Mouse (Mus musculus) regulatory T cell (primary cell): ENCODE data around the gene A830018L16Rik.
"Not testable (repeated sequence)": the region's sequence is repeated elsewhere in the genome, so short reads cannot be mapped to it uniquely, and the experiment has no call there.

Experiments used
- in situ Hi-C: fragments of 300-600 bp; cut with MboI, MseI; formaldehyde crosslinking; loops from one replicate; pipeline ENCODE4 v1.15.1; 2025; ENCODE audit warnings: high pct_unique_total_duplicates

Gene A830018L16Rik

DNA sequence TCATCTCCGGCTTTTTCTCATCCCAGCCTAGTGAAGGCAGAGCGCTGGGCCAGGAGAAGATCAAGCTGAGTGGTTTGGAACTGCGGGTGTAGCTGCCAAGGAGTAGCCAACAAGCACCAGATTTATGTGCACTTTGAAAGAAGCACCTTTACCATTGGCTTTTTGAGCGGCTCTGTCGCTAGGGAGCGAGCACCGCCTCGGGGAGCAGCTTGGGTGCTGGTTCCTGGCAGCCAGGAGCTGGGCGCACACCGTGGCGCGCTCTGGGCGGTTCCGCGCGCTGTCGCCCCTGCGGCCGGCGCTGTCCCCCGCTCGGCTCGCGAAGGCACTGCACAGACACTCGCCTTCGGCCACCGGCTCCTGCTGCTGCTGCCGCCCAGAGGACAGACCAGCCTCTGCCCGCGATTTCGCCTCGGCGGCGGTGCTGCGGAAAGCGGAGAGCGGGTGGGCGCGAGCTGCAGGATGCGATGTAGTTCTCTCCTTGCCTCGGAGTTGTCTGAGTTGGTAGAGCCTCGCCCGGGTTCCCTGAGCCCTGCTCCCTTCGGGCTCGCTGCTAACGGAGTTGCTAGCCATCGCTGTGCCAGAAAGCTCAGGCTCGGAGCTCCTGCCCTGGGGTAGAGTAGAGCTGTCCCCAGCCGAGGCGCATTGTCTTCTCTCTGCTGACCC is at the start of gene A830018L16Rik:
Gene A830018L16Rik, plus strand, starts transcription at position 212 of the 663 bp plus-strand sequence.
- in situ Hi-C loops, result no loop called here

DNA sequence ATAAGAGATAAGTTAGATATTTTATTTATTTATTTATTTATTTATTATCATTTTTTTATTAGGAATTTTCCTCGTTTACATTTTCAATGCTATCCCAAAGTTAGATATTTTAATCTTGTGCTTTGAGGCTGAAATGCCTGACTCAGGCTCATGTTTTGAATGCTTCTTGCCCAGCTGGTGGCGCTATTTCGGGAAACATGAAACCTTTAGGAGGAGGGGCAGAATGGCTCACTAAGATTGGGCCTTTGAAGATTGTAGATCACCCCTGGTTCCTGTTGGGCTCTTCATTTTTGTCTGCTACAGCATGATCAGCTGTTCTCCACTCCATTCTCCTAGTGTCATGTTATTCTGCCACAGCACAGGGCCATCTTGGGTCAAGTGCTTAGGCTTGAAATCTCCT is 28.1 kb upstream of the A830018L16Rik start:
- in situ Hi-C loops, result no loop called here

DNA sequence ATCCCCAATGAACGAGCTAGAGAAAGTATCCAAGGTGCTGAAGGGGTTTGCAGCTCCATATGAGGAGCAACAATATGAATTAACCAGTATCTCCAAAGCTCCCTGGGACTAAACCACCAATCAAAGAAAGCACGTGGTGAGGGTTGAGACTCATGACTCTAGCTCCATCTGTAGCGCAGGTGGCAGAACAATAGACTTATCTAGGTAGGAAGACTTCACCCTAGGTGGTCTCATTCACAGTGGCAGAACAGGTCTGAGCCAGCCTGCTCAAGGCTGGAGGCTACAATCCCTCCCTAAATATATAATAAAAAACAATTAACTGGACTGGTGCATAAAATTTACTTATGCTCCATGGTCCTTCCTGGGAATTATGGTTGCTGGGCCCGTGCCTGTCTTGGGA is 18.5 kb upstream of the A830018L16Rik start:
- in situ Hi-C loops, result no loop called here

DNA sequence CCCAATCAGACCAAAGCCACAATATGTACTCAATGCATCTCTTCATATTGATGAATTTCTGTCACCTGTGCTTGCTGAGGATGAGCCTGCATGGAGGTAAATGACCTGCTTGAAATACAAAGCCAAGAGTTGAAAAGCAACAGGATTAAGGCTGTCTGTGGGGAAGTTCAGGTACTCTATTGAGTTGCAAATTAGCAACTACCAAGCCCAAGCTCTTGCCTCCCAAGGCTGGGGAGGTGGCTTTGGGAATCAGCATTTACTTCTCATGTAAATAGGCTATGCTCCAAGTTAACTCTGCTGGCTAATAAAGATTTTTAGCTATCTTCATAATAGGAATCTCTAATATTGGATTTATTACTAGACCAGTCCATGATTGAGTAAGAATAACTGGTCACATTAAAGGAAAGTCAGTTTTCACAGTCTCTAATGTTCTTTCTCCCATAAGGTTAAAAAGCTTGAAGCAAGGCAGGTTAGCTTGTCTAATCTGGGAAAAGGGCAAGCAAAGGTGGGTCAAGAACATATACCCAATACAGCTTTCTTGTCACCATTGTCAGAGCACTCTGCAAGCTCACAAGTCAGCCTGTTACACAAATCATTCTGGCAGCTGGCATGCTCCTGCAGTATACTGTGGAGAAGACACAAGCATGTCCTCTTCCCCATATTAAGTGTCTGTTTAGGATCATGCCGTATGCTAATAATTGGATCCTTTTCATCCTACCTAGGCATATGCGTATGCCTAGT is 17.7 kb upstream of the A830018L16Rik start:
- in situ Hi-C loops, result no loop called here

DNA sequence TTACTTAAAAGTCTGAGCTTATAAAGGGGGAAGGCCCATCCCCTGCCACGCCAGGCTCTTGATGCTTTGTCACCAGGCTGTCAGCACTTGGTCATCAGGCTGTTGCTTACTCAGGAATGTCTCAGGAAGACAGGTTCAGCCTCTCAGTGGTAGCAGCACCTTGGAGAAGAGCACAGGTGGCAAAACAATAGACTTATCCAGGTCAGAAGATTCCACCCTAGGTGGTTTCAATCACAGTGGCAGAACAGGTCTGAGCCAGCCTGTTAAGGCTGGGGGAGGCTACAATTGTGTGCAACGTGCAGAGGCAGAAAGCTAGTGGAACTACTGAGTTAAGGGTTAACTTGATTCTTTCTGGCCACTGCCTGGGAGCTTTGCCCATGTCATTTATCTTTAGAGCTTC is 12.7 kb upstream of the A830018L16Rik start:
- in situ Hi-C loops, result no loop called here

DNA sequence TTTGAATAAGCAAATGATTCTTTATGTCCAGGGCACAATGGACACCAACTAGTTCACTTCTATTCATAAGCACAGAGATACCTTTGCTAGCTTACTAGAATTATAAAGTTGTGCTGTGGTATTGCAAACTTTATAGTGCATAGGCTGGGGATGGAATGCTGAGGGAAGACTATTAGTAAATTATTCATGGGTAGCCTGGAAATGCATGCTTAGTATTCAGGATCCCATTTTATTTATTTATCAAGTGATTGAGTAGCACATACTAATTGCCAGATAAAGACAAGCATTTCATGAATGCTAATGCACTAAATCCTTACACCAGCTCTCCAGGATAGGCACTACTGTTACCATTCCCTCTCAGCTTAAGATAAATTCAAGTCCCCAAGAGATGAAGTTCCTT is 8.4 kb upstream of the A830018L16Rik start:
- in situ Hi-C loops, result no loop called here

DNA sequence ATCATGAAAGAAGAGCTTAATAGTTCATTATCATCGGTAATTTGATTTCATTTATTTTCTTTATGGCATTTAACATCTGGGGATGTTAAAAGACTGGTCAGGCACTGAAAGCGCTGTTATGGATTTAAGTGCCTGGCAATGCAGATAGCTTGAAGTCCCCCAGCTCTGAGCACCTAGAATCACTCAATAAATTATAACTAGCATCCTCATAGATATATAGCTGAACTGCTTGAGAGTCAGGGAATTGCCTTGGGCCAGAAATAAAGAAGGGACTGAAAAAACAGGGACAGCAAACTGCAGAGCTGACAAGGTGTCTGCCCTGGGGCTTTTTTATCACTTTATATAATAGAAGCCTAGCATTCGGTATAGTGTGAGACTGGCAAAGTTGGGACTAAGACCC is 7.9 kb upstream of the A830018L16Rik start:
- in situ Hi-C loops, result no loop called here

DNA sequence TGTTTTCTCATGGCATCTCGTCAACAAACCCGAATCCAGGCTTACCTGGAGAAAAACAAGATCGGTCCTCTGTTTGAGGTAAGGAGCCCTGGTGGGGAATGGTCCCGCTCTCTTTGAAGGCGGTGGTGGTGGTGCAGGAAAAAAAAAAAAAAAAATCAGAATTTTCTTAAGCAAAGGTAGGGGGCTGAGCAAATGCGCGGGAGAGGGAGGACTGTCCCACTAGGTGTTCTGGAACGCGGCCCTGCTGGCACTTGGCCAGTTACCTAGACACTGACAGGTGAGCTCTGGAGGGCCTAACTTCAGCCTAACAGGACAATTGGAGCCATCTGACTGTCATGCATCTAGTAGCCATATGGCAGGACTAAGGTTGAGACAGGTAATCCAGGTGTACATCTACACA is 655 bp downstream of the A830018L16Rik start:
- in situ Hi-C loops, result no loop called here

DNA sequence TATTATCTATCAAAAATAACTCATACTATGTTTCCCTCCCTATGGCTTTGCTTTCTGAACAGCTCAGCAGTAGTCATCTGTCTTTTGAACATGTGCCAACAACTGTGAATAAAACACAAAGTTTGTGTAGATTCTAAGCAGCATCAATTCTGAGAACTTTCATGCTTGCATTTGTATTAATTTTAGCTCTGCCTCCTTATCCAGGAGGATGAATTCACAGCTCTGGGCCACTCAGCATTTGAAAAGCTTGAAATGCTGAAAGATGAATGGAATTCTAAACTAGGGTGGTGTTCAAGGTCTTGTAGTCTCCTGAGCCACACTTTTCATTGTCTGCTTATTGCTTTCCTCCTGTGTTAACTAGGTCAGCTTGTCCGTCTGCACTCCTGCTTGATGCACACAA is 13.4 kb downstream of the A830018L16Rik start:
- in situ Hi-C loops, result no loop called here

DNA sequence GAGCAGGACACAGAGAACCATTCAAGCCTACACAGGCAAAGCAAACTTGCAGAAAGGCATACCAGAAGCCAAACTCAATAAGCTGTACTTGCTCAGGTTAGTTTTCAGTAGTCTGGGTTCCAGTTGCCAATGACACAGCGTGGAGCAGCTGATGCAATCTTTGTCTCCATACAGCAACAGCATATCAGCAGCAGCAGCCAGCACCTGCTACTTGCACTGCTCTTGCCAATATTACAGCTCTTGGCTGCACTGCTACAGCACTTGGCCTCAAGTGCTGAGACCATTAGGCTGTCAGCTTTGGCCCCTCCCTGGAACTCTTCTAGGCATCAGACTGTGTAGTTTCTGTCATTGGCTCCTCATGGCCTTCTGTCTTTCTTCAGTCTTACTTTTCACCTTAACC is 44.4 kb downstream of the A830018L16Rik start:
- in situ Hi-C loops, result no loop called here

DNA sequence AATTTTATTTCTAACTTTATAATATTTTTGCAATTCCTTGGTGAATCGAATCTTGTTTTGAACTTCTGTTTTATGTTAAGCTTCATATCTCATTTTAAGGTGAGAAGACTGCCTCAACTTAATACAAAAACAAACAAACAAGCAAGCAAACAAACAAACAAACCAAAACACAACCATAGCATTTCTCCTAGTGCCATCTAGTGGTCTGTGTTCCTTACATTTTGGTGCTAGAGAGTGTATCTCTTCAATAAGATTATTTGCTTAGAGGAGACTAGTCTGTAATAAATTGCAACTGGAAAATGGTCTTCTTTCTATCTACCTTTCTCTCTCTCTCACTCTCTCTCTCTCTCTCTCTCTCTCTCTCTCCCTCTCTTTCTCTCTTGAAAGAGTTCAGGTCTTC is 52.4 kb downstream of the A830018L16Rik start:
- in situ Hi-C loops, result no loop called here

DNA sequence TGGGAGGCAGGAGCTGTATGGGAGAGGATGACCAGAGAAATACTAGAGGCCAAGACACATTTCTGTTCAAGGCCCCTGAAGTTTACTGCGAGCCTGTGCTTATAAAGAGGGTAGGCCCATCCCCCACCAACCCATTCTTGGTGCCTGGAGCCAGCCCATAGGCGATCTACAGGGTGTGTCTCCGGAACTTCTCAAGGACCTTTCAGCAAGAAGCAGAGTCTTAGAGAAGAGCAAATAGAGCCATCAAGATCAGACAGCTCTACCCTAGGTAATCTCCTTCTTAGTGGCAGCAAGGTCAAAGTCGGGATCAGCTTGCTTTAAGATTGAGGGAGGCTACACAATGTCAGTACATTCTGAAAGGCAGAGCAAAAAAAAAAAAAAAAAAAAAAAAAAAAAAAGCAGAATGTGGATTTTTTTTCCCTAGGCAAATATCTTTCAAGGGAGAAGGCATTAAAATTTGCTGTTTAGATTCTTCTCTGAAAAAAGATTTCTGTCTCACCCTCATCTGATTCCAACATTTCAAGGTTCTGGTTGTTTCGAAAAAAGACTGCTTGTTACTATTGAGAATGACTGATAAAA is 53.2 kb downstream of the A830018L16Rik start:
- in situ Hi-C loops, result no loop called here

DNA sequence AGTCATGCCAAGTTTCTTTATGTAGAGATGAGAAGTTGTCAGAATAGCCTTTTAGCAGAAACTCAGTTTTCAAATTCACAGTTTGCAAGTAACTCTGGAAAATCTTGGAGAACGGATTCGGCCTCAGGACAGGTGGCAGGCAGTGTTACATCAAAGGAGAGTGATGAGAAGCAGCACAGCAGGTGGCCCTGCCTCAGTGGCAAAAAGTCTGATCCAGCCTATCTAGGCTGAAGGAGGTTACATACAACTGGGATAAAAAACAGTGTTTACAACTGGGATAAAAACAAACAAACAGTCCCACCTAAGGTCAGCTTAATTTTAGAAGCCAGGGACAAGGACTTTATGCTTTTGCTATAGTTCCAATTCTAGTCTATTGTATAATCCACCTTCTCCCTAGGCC is 79.0 kb downstream of the A830018L16Rik start:
- in situ Hi-C loops, result no loop called here

DNA sequence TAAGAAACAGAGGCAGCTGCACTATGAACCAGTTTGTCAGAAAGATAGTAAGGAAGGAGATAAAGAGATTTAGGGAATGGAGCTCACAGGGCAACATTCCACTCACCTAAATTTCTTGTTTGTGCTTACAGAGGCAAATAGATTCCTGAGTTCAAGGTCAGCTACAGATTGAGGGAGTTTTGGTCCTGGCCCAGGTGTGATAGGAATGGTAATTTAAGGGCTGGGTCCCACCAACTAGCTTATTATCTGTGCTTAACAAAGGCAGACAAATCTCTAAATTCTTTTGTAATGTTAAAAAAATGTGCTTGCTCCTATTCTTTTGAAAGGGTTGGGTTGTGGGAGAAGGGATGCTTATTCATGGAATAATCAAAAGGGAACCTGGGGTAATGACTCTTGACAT is 87.7 kb downstream of the A830018L16Rik start:
- in situ Hi-C loops, result no loop called here

DNA sequence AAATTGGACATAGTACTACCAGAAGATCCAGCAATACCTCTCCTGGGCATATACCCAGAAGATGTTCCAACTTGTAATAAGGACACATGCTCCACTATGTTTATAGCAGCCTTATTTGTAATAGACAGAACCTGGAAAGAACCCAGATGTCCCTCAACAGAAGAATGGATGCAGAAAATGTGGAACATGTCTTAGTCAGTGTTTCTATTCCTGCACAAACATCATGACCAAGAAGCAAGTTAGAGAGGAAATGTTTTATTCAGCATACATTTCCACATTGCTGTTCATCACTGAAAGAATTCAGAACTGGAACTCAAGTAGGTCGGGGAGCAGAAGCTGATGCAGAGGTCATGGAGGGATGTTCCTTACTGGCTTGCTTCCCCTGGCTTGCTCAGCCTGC is 135.9 kb downstream of the A830018L16Rik start:
- in situ Hi-C loops, result not testable (repeated sequence)

DNA sequence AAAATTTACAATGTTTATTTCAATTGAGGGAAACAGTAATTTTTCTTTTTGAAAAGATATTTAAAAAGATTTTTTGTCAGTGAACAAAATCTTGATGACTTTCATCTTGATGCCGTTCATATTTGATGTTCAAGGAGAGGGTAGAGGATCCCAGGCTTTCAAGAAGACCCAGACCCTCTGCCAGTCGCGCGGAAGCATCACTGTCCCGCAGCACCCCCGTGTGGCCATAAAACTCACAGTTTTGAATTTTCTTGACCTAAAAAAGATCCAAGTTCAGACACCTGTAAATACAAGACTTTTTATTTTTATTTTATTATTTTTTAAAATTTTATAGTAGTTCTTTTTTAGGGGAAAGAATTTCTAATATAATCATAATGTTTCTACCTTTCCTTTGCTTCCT is 151.4 kb downstream of the A830018L16Rik start:
- in situ Hi-C loops, result no loop called here

DNA sequence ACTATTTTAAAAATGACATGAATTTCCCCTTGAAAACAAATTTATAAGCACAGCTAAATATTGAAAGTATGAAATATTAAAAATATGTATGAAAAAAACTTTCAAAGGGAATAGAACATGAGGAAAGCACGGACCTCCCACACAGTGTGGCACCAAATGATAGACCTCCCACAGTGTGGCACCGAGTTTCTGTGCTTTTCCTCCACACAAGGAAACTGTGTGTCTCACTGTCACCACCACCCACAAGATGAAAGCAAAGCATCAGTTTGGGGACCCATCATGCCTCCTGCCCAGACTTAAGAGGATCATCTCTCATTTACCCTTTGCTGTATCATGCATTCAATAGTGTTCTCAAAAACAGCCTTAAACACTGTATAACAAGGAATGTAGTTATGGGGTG is 152.8 kb downstream of the A830018L16Rik start:
- in situ Hi-C loops, result no loop called here

DNA sequence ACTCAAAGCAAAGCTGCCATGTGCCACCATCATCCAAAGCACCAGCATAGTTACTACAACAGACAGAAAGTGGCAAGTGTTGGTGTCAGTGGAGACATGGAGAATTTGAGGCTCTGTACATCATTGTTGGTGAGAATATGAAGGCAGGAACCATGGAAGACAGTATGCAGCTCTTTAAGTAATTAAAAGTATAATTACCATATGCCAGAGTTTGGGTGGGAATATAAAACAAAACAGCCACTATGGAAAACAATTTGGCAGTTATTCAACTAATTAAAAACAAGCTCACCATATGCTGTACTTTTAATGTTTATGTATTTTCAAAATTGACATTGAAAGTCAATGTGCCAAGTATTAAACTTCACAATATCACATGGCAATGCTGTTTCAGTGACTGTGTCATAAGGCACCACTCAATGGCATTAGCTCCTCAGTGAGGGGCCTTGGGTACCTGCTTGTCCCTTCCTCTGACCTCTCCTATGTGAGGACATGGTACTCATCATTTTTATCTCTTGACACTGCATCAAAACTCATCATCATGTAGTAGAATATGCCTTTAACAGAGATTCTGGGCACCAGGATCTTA is 153.5 kb downstream of the A830018L16Rik start:
- in situ Hi-C loops, result no loop called here

DNA sequence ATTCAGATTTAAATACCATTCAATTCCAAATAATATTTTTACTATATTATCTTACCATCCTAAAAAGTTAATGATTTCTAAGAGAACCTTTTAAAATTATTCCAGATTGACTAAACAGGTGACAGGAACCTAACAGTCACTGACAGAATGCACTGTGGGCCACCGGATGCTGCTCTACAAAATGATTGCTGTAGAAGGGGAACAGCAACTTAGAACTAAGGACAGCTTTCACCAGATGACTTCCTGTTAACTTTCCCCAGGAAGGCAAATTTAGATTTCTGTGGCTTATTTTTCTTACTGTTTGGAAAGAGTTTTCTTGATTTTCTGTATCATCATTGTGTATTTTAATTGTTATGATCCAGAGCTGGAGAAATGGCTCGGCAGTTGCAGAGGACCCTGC is 156.4 kb downstream of the A830018L16Rik start:
- in situ Hi-C loops, result no loop called here

DNA sequence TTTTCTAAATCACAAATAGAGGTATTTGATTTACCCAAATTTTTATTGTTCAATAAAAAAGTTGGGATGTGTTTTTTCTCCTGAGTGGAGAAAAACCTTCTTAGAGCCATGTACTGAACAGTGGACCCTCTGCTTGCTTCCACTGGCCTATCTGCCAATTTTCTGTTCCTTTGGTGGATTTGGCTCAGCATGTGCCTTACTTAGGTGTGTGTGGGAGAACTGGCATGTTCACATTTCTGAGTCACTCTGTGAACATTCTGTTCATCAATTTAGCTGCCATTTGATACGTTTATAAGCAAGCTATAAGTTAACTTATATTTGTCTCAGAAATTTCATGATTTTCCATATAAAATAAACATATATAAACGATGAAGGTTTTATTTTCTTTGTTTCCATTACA is 159.6 kb downstream of the A830018L16Rik start:
- in situ Hi-C loops, result no loop called here

DNA sequence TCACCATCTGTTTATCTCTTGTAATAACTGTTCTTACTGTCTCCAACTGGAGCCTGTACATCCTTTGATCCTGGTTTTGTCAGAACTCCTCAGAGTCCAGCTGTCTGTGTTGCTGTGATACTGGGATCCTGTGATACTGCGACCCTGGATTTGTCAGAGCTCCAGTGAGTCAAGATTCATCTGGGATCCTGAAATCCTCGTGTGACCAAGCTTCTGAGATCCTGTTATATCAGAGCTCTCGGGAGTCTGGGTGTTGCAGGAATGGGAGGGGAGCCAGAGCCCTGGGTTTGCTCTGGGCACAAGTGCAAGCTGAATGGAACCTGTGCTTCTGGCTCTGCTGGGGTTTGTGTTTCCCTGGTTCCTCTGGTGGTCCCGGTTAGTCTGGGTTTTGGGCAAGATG is 166.1 kb downstream of the A830018L16Rik start:
- in situ Hi-C loops, result no loop called here

DNA sequence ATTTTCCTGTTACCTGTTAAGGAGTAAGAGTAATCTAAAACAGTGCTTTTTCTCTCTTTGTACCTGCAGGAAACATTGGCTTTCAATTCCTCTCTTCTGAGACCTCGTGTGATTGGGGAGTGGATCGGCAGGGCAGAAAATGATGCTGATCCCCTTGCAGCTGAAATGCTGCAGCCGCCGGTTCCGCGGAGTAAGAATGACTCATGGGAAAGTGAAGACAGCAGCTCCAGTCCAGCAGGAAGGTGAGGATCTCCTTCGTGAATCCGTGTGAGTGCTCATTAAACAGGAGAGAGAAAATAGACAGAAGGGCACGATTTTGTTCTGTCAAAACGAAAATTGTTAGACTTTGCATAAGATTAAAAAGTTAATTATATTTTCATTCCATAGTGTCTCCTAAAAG is 174.4 kb downstream of the A830018L16Rik start:
- in situ Hi-C loops, result no loop called here

DNA sequence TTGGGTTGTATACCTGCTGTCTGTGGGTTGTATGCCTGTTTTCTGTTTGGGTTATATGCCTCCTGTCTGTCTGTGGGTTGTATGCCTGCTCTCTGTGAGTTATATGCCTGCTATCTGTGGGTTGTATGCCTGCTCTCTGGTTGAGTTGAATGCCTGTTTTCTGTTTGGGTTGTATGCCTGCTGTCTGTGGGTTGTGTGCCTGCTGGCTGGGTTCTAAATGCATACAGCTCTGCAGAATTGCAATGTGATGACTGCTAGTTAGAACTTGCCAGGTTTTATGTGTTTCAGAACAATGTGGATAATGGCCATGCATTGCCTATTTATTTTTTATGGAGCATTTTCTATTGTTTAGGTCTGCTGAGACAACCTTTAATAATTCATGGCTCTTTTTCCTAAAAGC is 236.2 kb downstream of the A830018L16Rik start:
- in situ Hi-C loops, result no loop called here
